ENCODE assay signal across 17 mouse cellular contexts in the genomic region with DNA sequence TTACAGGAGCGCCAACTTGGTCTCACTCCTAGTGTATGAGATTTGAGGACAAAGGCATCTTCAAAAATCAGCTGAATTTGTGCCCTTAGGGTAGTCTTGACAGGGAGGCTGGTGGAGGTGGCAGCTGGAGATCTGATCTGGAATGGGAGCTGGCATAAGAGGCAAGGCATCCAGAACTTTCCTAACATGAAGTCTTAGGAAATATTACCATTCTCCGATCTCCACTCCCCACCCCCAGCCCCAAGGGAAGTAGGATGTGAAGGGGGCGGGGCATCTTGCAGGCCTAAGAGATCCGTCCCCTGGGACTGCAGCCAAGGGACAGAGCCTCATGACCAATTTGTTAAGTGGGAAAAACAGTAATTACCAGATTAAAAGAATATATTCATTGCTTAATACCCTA. TPM values are rescaled to one million over a fixed set of nuclear protein-coding genes. Genes with fewer than 3 reads are reported as not detected.
DNase-seq lines count a peak whose midpoint lies in the region; ATAC-seq and TF ChIP-seq lines count a peak whose summit lies in the region.
"Had no signal": no experiment of that assay in that cellular context is flagged by ENCODE, and none has a peak within 500 bp of the region (broad histone marks: within the 10 kb centered on the region; RNA-seq: fewer than 3 reads in every experiment).

No protein-coding gene starts in this region.

- no peak for TF ChIP-seq CTCF in kidney, postnatal 0 days (IDR thresholded peaks at IDR 0.05; ENCODE audit: low read depth)

- H3K9me3 ChIP-seq in kidney, postnatal 0 days (replicated peaks; ENCODE audit: low read length), result no peaks in the 10 kb centered on the region
- H3K9me3 ChIP-seq: G1E; hindbrain, embryonic 13.5 days had no signal

- peak; percentile 32 for DNase-seq in gastrocnemius, adult 18-20 months (ENCODE audit: low spot score)
- DNase-seq in gastrocnemius, postnatal 25 days, result no peak
- peak; percentile 54 to 69 for DNase-seq in lung, adult 18-20 months
- DNase-seq in lung, postnatal 25 days (ENCODE audit: low spot score), result no peak
- peak; percentile 42 for DNase-seq in kidney, postnatal 0 days (ENCODE audit: low spot score)
- peak; percentile 35 for DNase-seq in skeletal muscle tissue, adult 2 months (ENCODE audit: low read depth, low spot score)
- no peak for DNase-seq in cerebellum, postnatal 4 days (ENCODE audit: low spot score in 2 of 2)
- no peak for DNase-seq in neural tube, embryonic 10.5 days (ENCODE audit: extremely low spot score, low spot score)
- DNase-seq: forebrain, postnatal 0 days; liver; thymus, postnatal 36 days had no signal

- no peak for ATAC-seq in kidney, postnatal 0 days (replicated peaks; ENCODE audit: low FRiP score, low read depth)
- ATAC-seq: forebrain, postnatal 0 days had no signal

- peaks cover 6% of the 10 kb centered on the region; the same call in 1 of the 2 replicates for H3K4me1 ChIP-seq in kidney, postnatal 0 days (replicated peaks; ENCODE audit: insufficient read depth, low read length)

- WGBS in kidney, postnatal 0 days, result 71% methylated on average over 4 of the region's 4 CpGs

- no peak overlapping the region for H3K4me2 ChIP-seq in kidney, postnatal 0 days (ENCODE audit: low read length)
- H3K4me2 ChIP-seq: hindbrain, embryonic 13.5 days had no signal

- no peak overlapping the region for H3K27ac ChIP-seq in kidney, postnatal 0 days
- H3K27ac ChIP-seq: hindbrain, embryonic 13.5 days; macrophage had no signal

- H3K4me3 ChIP-seq in kidney, postnatal 0 days (replicated peaks; ENCODE audit: low read depth, low read length), result no peak overlapping the region
- H3K4me3 ChIP-seq: hindbrain, embryonic 13.5 days had no signal

- no peaks in the 10 kb centered on the region for H3K36me3 ChIP-seq in kidney, postnatal 0 days (ENCODE audit: insufficient read depth, low read length)
- H3K36me3 ChIP-seq: hindbrain, embryonic 13.5 days had no signal

- no peaks in the 10 kb centered on the region for H3K27me3 ChIP-seq in kidney, postnatal 0 days (ENCODE audit: insufficient read depth, low read length)

- no peak overlapping the region for H3K9ac ChIP-seq in kidney, postnatal 0 days (ENCODE audit: low read depth, low read length)
- H3K9ac ChIP-seq: forebrain, postnatal 0 days; hindbrain, embryonic 13.5 days had no signal

RNA-seq across cellular contexts. Expression of gene Slc25a35, which starts 2.3 kb away (rescaled TPM):
- 1 to 10 TPM; 4.8 to 5.2 TPM for total RNA-seq in gastrocnemius, adult 18-20 months (2021)
- 1 to 10 TPM; 3.8 to 4.6 TPM for total RNA-seq in gastrocnemius, postnatal 25 days (2021)
- polyA plus RNA-seq in kidney, postnatal 0 days (2015; fragmentation: Nextera tagmentation; extraction: Ambion mirVana), result 11.1 and 11.5 TPM in 2 replicates

RNA-seq across cellular contexts. Expression of gene Rangrf, which starts 4.8 kb away (rescaled TPM):
- total RNA-seq in gastrocnemius, adult 18-20 months (2021), result 10 to 100 TPM; 59.5 to 62.4 TPM
- total RNA-seq in gastrocnemius, postnatal 25 days (2021), result 10 to 100 TPM; 59.6 to 60.4 TPM
- polyA plus RNA-seq in kidney, postnatal 0 days (2015; fragmentation: Nextera tagmentation; extraction: Ambion mirVana), result 55.6 and 58.3 TPM in 2 replicates

RNA-seq across cellular contexts. Expression of gene Arhgef15, which starts 13.0 kb away (rescaled TPM):
- total RNA-seq in gastrocnemius, adult 18-20 months (2021), result 1 to 10 TPM; 5.8 to 9.7 TPM
- total RNA-seq in gastrocnemius, postnatal 25 days (2021), result 1 to 10 TPM; 8.4 to 9.6 TPM
- polyA plus RNA-seq in kidney, postnatal 0 days (2015; fragmentation: Nextera tagmentation; extraction: Ambion mirVana), result 8.9 and 11.3 TPM in 2 replicates
- polyA plus RNA-seq: G1E, macrophage had no signal

RNA-seq across cellular contexts. Expression of gene Pfas, which starts 38.0 kb away (rescaled TPM):
- 1 to 10 TPM; 7.0 to 9.6 TPM for total RNA-seq in gastrocnemius, adult 18-20 months (2021)
- total RNA-seq in gastrocnemius, postnatal 25 days (2021), result 1 to 10 TPM; 6.7 to 7.0 TPM
- polyA plus RNA-seq in kidney, postnatal 0 days (2015; fragmentation: Nextera tagmentation; extraction: Ambion mirVana), result 20.9 and 23.3 TPM in 2 replicates

RNA-seq across cellular contexts. Expression of gene Odf4, which starts 43.4 kb away (rescaled TPM):
- total RNA-seq in gastrocnemius, adult 18-20 months (2021), result not detected
- not detected for total RNA-seq in gastrocnemius, postnatal 25 days (2021)
- polyA plus RNA-seq in kidney, postnatal 0 days (2015; fragmentation: Nextera tagmentation; extraction: Ambion mirVana), result 0.29 TPM in 1 of 2 replicates, not detected in the other
- total RNA-seq: common myeloid progenitor, adult 5-6 weeks; G1E had no signal
- polyA plus RNA-seq: C2C12; G1E; large intestine, adult 2 months; macrophage had no signal

Comparison
In these comparisons a context has a peak if more than half of its experiments do, and no peak if none do; other contexts are left out.
1. DNase-seq: peak in gastrocnemius, adult 18-20 months (single experiment), lung, adult 18-20 months (2 of 2), kidney, postnatal 0 days (single experiment) and skeletal muscle tissue, adult 2 months (single experiment); none in gastrocnemius, postnatal 25 days (single experiment), lung, postnatal 25 days (single experiment), cerebellum, postnatal 4 days (0 of 2) and neural tube, embryonic 10.5 days (single experiment).